Mouse (Mus musculus) ovary, postnatal 14 days (tissue): ENCODE data around the gene Gm10358.
"Not testable (repeated sequence)": the region's sequence is repeated elsewhere in the genome, so short reads cannot be mapped to it uniquely, and the experiment has no call there.

ENCODE experiments used
- DNase-seq: peaks from one replicate; pipeline ENCODE4 v3.0.0; 2022; ENCODE audit warnings: low spot score

Gene Gm10358

DNA sequence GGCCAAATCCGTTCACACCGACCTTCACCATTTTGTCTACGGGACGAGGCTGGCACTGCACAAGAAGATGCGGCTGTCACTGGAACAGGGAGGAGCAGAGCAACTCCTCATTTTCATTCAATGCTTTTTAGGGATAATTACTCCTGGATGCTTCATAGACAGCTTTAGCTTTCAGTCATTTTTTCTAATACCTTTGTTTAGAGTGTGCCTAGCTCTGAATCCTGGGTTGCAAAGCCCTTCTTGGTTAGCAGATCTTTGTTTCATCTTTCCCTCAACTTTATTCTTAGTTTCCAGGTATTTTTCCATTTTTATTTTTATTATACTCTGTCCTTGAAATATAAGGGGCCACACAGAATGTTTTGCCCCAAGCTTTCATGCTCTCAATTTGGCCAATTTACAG lies at the start of gene Gm10358:
TSS of gene Gm10358 (minus strand) at position 101 of the 400 bp plus-strand sequence.
- DNase-seq: no peak

DNA sequence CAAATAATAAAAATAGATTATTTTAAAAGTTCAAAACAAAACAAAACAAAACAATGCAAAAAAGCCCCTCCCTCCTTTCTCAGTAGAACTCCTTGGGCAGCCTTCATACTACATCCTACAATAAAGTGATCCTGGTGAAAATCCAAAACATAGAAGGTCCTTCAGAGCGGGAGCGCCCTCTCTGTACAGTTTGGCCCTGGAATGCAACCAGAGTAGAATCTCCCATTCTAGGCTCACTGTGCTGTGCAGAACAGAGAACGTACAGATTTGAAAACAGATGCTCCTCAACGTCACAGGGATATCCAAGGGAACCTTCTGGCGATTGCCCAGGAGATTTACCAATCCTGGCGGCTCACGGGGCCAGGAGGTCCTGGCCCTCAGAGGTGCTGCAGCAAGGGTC lies 42.0 kb upstream of the Gm10358 start, which contains the start of gene Iqcm:
TSS of gene Iqcm (plus strand) at position 301 of the 400 bp plus-strand sequence.
- no peak for DNase-seq

DNA sequence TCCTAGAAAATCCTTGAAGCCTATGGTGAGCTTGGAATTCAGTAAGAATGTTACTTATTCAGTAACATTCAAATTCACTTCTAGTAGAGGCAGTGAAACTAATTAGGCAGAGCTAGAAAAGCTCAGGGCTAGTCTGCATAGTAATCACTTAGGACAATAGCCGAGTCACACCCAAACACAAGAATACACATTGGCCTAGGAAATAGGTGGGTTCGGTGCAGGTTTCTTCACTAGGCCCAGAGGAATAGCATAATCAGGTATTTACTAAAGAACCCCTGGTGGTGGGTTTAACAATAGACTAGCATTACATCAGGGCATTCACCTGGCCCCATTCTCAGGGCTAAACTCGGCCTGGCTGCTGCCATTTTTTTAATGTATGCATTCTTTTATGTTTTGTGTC lies 9.3 kb upstream of the Gm10358 start:
- DNase-seq: not testable (repeated sequence)

DNA sequence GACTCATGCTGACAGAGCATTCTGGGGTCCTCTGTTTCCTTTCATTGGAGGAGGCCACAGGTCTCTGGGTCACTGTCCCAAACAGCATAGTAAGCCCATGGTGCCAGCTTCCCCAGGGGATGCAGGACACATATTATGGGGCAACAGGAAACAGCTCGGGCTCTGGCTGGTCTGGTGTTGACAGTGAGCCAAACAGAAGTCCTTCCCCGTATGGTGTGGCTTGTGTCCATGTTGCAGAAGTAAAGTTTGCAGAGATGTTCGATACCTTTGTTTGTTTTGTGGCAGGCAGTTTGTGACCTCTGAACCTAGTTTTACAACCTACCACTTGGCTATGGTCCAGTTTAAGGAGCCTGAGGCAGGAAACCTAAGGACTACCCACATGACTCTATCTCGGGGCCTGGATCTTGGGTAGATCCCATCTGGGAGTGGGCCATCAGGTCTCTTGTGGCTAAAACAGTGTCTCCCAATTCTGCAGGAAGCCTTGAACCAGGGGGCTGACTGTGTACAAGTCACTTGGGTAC lies 21.6 kb downstream of the Gm10358 start:
- DNase-seq: no peak

DNA sequence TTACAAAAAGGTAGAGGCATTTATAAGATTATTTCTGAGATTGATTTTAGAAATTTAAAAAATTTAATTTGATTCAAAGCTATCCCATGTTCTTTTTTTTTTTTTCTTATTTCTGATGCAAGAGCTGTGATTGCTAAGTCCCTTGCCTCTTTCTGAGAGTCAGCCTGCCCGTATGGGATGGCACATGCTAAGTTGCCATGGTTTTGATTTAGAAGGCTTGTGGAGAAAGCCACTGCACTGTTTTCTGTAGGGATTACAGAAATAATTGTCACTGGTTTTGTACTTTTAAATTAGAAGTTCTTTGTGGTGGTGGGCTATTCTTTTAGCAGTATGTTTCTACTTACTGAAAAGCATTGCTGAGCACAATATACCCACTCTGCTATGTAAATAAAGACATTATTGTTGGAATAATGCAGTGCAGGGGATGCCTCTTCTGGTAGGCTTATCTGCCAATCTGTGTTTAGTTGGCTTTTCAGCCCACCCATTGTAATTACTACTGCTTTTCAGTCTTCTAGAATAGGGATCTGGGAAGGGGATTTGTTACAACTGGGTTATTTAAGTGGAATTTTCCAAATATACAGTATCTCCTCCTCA lies 30.8 kb downstream of the Gm10358 start:
- DNase-seq: no peak

DNA sequence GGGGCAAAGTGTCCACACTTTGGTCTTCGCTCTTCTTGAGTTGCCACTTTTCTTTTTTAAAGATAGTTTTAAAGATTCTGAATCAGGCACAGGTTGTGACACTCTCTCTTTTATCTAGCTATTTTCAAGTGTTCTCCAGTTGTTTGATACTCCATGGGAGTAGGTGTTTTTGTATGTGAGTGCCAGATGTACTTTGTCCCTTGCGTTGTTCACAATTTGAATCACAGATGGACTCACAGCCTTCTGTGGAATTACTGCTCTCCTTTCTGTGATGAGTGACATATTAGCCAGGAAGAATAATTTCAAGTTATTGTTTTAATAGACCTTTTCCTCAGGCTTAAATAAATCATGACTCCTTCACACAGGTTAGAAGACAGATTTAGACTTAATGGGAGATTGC lies 34.4 kb downstream of the Gm10358 start:
- no peak for DNase-seq
